In the genomic region with DNA sequence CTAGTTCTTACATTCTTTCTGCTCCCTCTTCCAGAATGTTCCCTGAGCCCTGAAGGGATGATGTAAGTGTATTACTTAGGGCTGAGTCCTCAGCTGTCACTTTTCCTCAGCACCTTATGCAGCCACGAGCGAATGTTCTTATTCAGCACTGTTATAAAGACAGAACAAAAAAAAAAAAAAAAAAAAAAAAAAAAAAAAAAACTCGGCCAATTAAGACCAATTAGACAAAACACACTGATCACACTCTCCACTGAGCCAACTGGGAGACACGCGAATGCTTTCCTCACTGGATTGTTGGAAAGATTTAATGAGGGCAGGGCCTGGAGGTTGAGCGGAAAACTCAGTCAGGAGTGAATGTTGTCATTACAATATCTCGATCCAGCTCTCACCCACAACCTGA, we compare ENCODE assay signal across 26 mouse cellular contexts.
DNase-seq lines count a peak whose midpoint lies in the region; ATAC-seq and TF ChIP-seq lines count a peak whose summit lies in the region.
"Had no signal": no experiment of that assay in that cellular context is flagged by ENCODE, and none has a peak within 500 bp of the region (broad histone marks: within the 10 kb centered on the region; RNA-seq: fewer than 3 reads in every experiment).

No protein-coding gene starts in this region.

- H3K79me2 ChIP-seq in CH12.LX (replicated peaks; ENCODE audit: control insufficient read depth, extremely low read depth, insufficient read depth, poor library complexity, severe bottlenecking): no peaks in the 10 kb centered on the region

- H3K4me1 ChIP-seq in heart, embryonic 11.5 days (ENCODE audit: control insufficient read depth, insufficient read depth, low read length): peaks cover 9% of the 10 kb centered on the region
- H3K4me1 ChIP-seq in CH12.LX (ENCODE audit: control insufficient read depth in 1 of 2, insufficient read depth in 2 of 2): peaks cover 14 to 28% of the 10 kb centered on the region in 2 experiments
- H3K4me1 ChIP-seq in forebrain, embryonic 12.5 days: peaks cover 19% of the 10 kb centered on the region
- peaks cover 11% of the 10 kb centered on the region for H3K4me1 ChIP-seq in forebrain, postnatal 0 days (ENCODE audit: insufficient read depth)
- no peaks in the 10 kb centered on the region for H3K4me1 ChIP-seq in intestine, embryonic 15.5 days (replicated peaks)
- H3K4me1 ChIP-seq: liver, embryonic 15.5 days had no signal

- TF ChIP-seq EP300 in CH12.LX (IDR thresholded peaks at IDR 0.05; ENCODE audit: low read length): no peak

- peak; percentile 66 for DNase-seq in heart, adult 11 months
- DNase-seq in CH12.LX (ENCODE audit: extremely low read depth): no peak
- peak; percentile 31 for DNase-seq in forebrain, postnatal 0 days
- DNase-seq in thymus, postnatal 10 days (ENCODE audit: low spot score in 2 of 2): no peak
- DNase-seq: adrenal gland, postnatal 25 days; cerebellum, adult 18-20 months; cerebellum, postnatal 10 days; gastrocnemius, postnatal 10 days; kidney, adult 2 months; layer of hippocampus, adult 9-11 months; lung, embryonic 14.5 days; lung, postnatal 14 days; right cerebral cortex, adult 18-20 months; thymus, adult 2 months; thymus, postnatal 4 days had no signal

- no peaks in the 10 kb centered on the region for H3K36me3 ChIP-seq in heart, embryonic 11.5 days (ENCODE audit: control insufficient read depth, insufficient read depth, low read length)
- H3K36me3 ChIP-seq in CH12.LX (replicated peaks in 1 of 2; ENCODE audit: control insufficient read depth in 1 of 2, insufficient read depth in 1 of 2, low read length in 1 of 2): no peaks in the 10 kb centered on the region
- no peaks in the 10 kb centered on the region for H3K36me3 ChIP-seq in forebrain, embryonic 12.5 days (replicated peaks)
- H3K36me3 ChIP-seq in forebrain, postnatal 0 days (ENCODE audit: insufficient read depth): no peaks in the 10 kb centered on the region
- no peaks in the 10 kb centered on the region for H3K36me3 ChIP-seq in intestine, embryonic 15.5 days
- H3K36me3 ChIP-seq: embryonic facial prominence, embryonic 13.5 days; heart, embryonic 15.5 days; limb, embryonic 12.5 days; liver, embryonic 15.5 days; midbrain, embryonic 12.5 days; neural tube, embryonic 15.5 days had no signal

- in situ Hi-C loops in CH12.LX (cut with MboI; ENCODE audit: low pct_ligation_motif_present, low pct_unique_long_range_greater_than_20kb, low sequenced_read_pairs): no loop called here

- H3K9ac ChIP-seq in heart, embryonic 11.5 days (ENCODE audit: low read depth, low read length): no peak overlapping the region
- no peak overlapping the region for H3K9ac ChIP-seq in CH12.LX (ENCODE audit: insufficient read depth, low read depth)
- no peak overlapping the region for H3K9ac ChIP-seq in forebrain, embryonic 12.5 days
- H3K9ac ChIP-seq in forebrain, postnatal 0 days: no peak overlapping the region
- H3K9ac ChIP-seq in intestine, embryonic 15.5 days: no peak overlapping the region
- H3K9ac ChIP-seq: embryonic facial prominence, embryonic 13.5 days; heart, embryonic 15.5 days; limb, embryonic 12.5 days; liver, embryonic 15.5 days; lung, embryonic 14.5 days; midbrain, embryonic 12.5 days; neural tube, embryonic 15.5 days had no signal

- 75% methylated on average over 7 of the region's 7 CpGs for WGBS in heart, embryonic 11.5 days (ENCODE audit: insufficient replicate concordance)
- 38% methylated on average over 7 of the region's 7 CpGs for WGBS in forebrain, embryonic 12.5 days
- WGBS in forebrain, postnatal 0 days: 20% methylated on average over 7 of the region's 7 CpGs
- 79% methylated on average over 7 of the region's 7 CpGs for WGBS in intestine, embryonic 15.5 days

- H3K9me3 ChIP-seq in heart, embryonic 11.5 days (replicated peaks; ENCODE audit: control insufficient read depth, low read length): no peaks in the 10 kb centered on the region
- H3K9me3 ChIP-seq in CH12.LX (replicated peaks; ENCODE audit: low read length): no peaks in the 10 kb centered on the region
- no peaks in the 10 kb centered on the region for H3K9me3 ChIP-seq in forebrain, embryonic 12.5 days
- H3K9me3 ChIP-seq in forebrain, postnatal 0 days (ENCODE audit: low read length): no peaks in the 10 kb centered on the region
- no peaks in the 10 kb centered on the region for H3K9me3 ChIP-seq in intestine, embryonic 15.5 days
- H3K9me3 ChIP-seq: embryonic facial prominence, embryonic 13.5 days; heart, embryonic 15.5 days; limb, embryonic 12.5 days; liver, embryonic 15.5 days; midbrain, embryonic 12.5 days; neural tube, embryonic 15.5 days had no signal

- no peaks in the 10 kb centered on the region for H3K27me3 ChIP-seq in heart, embryonic 11.5 days (ENCODE audit: control insufficient read depth, insufficient read depth, low read length)
- no peaks in the 10 kb centered on the region for H3K27me3 ChIP-seq in CH12.LX (replicated peaks)
- H3K27me3 ChIP-seq in forebrain, embryonic 12.5 days: peaks cover 24% of the 10 kb centered on the region
- H3K27me3 ChIP-seq in forebrain, postnatal 0 days (ENCODE audit: insufficient read depth, low read length): no peaks in the 10 kb centered on the region
- no peaks in the 10 kb centered on the region for H3K27me3 ChIP-seq in intestine, embryonic 15.5 days (replicated peaks)
- H3K27me3 ChIP-seq: embryonic facial prominence, embryonic 13.5 days; heart, embryonic 15.5 days; limb, embryonic 12.5 days; liver, embryonic 15.5 days; neural tube, embryonic 15.5 days had no signal

- dilution Hi-C loops in CH12.LX (cut with MboI; ENCODE audit: extremely low pct_ligation_motif_present, extremely low pct_unique_long_range_greater_than_20kb, low sequenced_read_pairs): no loop called here

- TF ChIP-seq RAD21 in CH12.LX (IDR thresholded peaks at IDR 0.05; ENCODE audit: low read depth, low read length): no peak

- no peak overlapping the region for H3K4me2 ChIP-seq in heart, embryonic 11.5 days
- H3K4me2 ChIP-seq in CH12.LX (ENCODE audit: insufficient read depth, low read depth, poor library complexity, severe bottlenecking): no peak overlapping the region
- H3K4me2 ChIP-seq in forebrain, embryonic 12.5 days: no peak overlapping the region
- H3K4me2 ChIP-seq in forebrain, postnatal 0 days (ENCODE audit: low read depth): no peak overlapping the region
- no peak overlapping the region for H3K4me2 ChIP-seq in intestine, embryonic 15.5 days (replicated peaks)
- H3K4me2 ChIP-seq: embryonic facial prominence, embryonic 13.5 days; heart, embryonic 15.5 days; limb, embryonic 12.5 days; liver, embryonic 15.5 days; lung, embryonic 14.5 days; midbrain, embryonic 12.5 days; neural tube, embryonic 15.5 days had no signal

- no peak for TF ChIP-seq CTCF in CH12.LX (conservative IDR thresholded peaks at IDR 0.05 in 1 of 2, IDR thresholded peaks at IDR 0.05 in 1 of 2; ENCODE audit: low read depth in 2 of 2, low read length in 2 of 2)
- TF ChIP-seq CTCF in forebrain, postnatal 0 days (IDR thresholded peaks at IDR 0.05; ENCODE audit: low read depth): no peak

- no peak overlapping the region for H3K27ac ChIP-seq in heart, embryonic 11.5 days (ENCODE audit: low read depth, low read length)
- no peak overlapping the region for H3K27ac ChIP-seq in CH12.LX (ENCODE audit: insufficient read depth, low read depth)
- no peak overlapping the region for H3K27ac ChIP-seq in forebrain, embryonic 12.5 days
- no peak overlapping the region for H3K27ac ChIP-seq in forebrain, postnatal 0 days (ENCODE audit: low read depth, low read length)
- no peak overlapping the region for H3K27ac ChIP-seq in intestine, embryonic 15.5 days
- H3K27ac ChIP-seq: embryonic facial prominence, embryonic 13.5 days; heart, embryonic 15.5 days; kidney, postnatal 0 days; limb, embryonic 12.5 days; liver, embryonic 15.5 days; midbrain, embryonic 12.5 days; neural tube, embryonic 15.5 days; stomach, postnatal 0 days had no signal

- H3K4me3 ChIP-seq in heart, embryonic 11.5 days (ENCODE audit: low read depth, low read length): no peak overlapping the region
- no peak overlapping the region for H3K4me3 ChIP-seq in CH12.LX (replicated peaks in 1 of 3; ENCODE audit: low read depth in 2 of 3, low read length in 2 of 3, poor library complexity in 1 of 3)
- H3K4me3 ChIP-seq in forebrain, embryonic 12.5 days (replicated peaks): no peak overlapping the region
- H3K4me3 ChIP-seq in forebrain, postnatal 0 days (ENCODE audit: low read depth, low read length): no peak overlapping the region
- no peak overlapping the region for H3K4me3 ChIP-seq in intestine, embryonic 15.5 days (replicated peaks)
- H3K4me3 ChIP-seq: embryonic facial prominence, embryonic 13.5 days; heart, embryonic 15.5 days; limb, embryonic 12.5 days; liver, embryonic 15.5 days; midbrain, embryonic 12.5 days; neural tube, embryonic 15.5 days had no signal

- no peak for ATAC-seq in heart, embryonic 11.5 days (replicated peaks; ENCODE audit: insufficient number of reproducible peaks, low FRiP score, low TSS enrichment)
- peak; percentile 74; the same call in 1 of the 2 replicates for ATAC-seq in forebrain, embryonic 12.5 days (ENCODE audit: low FRiP score)
- ATAC-seq in forebrain, postnatal 0 days: peak; percentile 41
- no peak for ATAC-seq in intestine, embryonic 15.5 days

- TF ChIP-seq POLR2A in CH12.LX (IDR thresholded peaks at IDR 0.05; ENCODE audit: low read depth, low read length): no peak

TF ChIP-seq in CH12.LX, 34 proteins besides CTCF, POLR2A, EP300 and RAD21:
- TF ChIP-seq ZNF384 (IDR thresholded peaks at IDR 0.05; ENCODE audit: low read depth, low read length) (peak; percentile 42; the same call in 1 of the 2 replicates), MYC (IDR thresholded peaks at IDR 0.05; ENCODE audit: low read depth, low read length) (no peak), SMC3 (IDR thresholded peaks at IDR 0.05; ENCODE audit: low read depth, low read length) (no peak), ZC3H11A (IDR thresholded peaks at IDR 0.05; ENCODE audit: low read depth, low read length) (no peak)

Comparison
In these comparisons a context has a peak if more than half of its experiments do, and no peak if none do; other contexts are left out.
1. DNase-seq: peak in heart, adult 11 months (single experiment) and forebrain, postnatal 0 days (single experiment); none in CH12.LX (single experiment) and thymus, postnatal 10 days (0 of 2).
2. ATAC-seq: peak in forebrain, embryonic 12.5 days (single experiment) and forebrain, postnatal 0 days (single experiment); none in heart, embryonic 11.5 days (single experiment) and intestine, embryonic 15.5 days (single experiment).